Mouse (Mus musculus): ENCODE measurements around the gene Fasn.

The Fasn gene

GRCm38 (mm10) chr11:120761811-120762671 is 62.3 kb downstream of the Fasn start:
- DNase-seq (ENCODE audit: low read depth, low spot score): no peak

- DNase-seq (ENCODE audit: low read depth, low spot score): no peak
Measured at GRCm38 (mm10) chr11:120760236-120760635, 64.1 kb downstream of the Fasn start.

Data from ES-CJ7 (cell line).